Mouse (Mus musculus): ENCODE data around the gene Esp24.

DNA sequence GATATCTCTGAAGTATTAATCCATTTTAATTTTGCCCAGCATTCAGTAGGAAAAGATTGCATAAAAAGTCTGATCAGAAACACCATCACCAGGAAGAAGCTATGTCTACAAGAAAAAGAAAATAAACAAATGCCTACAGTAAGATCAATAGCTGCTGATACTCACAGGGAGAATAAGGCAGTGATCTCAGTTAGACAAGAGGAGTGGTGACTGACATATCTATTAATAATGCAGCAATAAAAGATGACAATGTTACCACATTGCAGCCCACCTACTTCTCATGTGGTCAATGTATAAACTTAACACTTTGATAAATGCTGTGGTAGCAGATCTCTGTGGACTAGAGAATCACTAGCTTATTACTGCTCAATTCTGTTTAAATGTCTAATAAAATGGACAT lies 6.7 kb downstream of the Esp24 start, which contains the start of gene Gm21903:
- no peak for TF ChIP-seq CTCF (IDR thresholded peaks at IDR 0.05; ENCODE audit: insufficient read depth, low read length)
- no peak for TF ChIP-seq POLR2A (IDR thresholded peaks at IDR 0.05; ENCODE audit: borderline replicate concordance, extremely low read depth, low read depth, low read length)
